Mouse (Mus musculus) spleen, adult 2 months (tissue): ENCODE measurements at regions not wholly inside any gene's neighbourhood (a gene's known extent, or its start where the extent isn't known, plus 50 kb on each side); places are given as distances from the start of the nearest gene placed in this dataset.
A peak's percentile ranks its signal among the peaks of the same experiment; 100 is the strongest.

Experiments used
- DNase-seq, 2 experiments: peaks; one replicate each; pipeline versions ENCODE4 v3.0.0 to v3.0.0-alpha.2; 2012 to 2021; ENCODE audit warnings: low spot score in 2 of 2, low read depth in 1 of 2
- H3K27ac ChIP-seq: fragments of 200-500 bp; 2 replicates; pipeline ENCODE4 v1.5.1; 2012; ENCODE audit warnings: low read length, inconsistent platforms; ENCODE audit not compliant: insufficient read depth
- H3K27me3 ChIP-seq: fragments of 200-500 bp; 2 replicates; pipeline ENCODE4 v1.6.1; 2012; ENCODE audit warnings: mild to moderate bottlenecking, moderate library complexity, low read length, inconsistent platforms; ENCODE audit not compliant: control insufficient read depth, insufficient read depth
- H3K36me3 ChIP-seq: fragments of 200-500 bp; 2 replicates; pipeline ENCODE4 v1.6.1; 2012; ENCODE audit warnings: mild to moderate bottlenecking, low read length, inconsistent platforms; ENCODE audit not compliant: control insufficient read depth, insufficient read depth
- H3K4me1 ChIP-seq: fragments of 200-500 bp; 2 replicates; pipeline ENCODE4 v1.6.1; 2011; ENCODE audit warnings: inconsistent platforms; ENCODE audit not compliant: control insufficient read depth, insufficient read depth, insufficient read length
- H3K4me3 ChIP-seq: fragments of 200-500 bp; 2 replicates; pipeline ENCODE4 v1.5.1; 2011; ENCODE audit warnings: mild to moderate bottlenecking, inconsistent platforms; ENCODE audit not compliant: insufficient read depth, insufficient read length; ENCODE audit errors: extremely low read depth
- CTCF ChIP-seq: fragments of 200-500 bp; IDR thresholded peaks from 2 replicates; pipeline ENCODE4 v1.5.1; 2011; ENCODE audit warnings: mild to moderate bottlenecking, inconsistent platforms; ENCODE audit not compliant: insufficient read depth, insufficient read length, insufficient replicate concordance; ENCODE audit errors: extremely low read depth
- POLR2A ChIP-seq: fragments of 200-500 bp; IDR thresholded peaks from 2 replicates; pipeline ENCODE4 v1.6.1; 2011; ENCODE audit warnings: low read depth, low read length, inconsistent platforms
- WGBS: fragments of 180-500 bp; shearing (Covaris S2); methylation state at CpG from one replicate; pipeline ENCODE4 v1.1.7; 2018; 5-methylcytosine and 5-hydroxymethylcytosine counted together

DNA sequence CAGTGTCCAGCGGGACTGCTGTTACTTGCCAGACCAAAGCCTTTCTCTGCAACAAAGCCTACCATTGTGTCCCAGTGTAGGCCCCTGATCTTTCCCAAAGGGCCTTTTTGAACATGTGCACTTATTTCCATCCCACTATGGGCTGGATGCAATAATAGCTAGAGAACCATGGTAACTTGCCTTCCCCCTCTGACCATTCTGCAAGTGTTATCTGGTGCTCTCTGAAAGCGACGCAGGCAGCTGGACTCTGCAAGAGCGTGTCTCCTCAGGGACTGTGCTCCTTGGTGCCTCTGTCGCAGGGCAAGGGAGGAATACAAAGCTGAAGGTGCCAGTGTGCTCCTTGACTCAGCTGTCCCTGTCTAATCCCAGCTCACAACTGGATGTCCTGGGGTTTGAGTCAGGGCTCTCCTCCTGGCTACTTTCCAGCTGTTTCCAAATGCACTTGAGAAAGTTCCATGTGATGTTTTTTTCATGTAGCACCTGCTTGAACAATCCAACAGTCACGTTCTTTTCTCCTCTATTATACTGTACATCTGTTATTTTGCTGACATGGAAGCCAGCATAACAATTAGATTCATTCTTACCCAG is 112.3 kb upstream of the Marcks start:
- no peaks in the 10 kb centered on the region for H3K27me3 ChIP-seq
- H3K4me3 ChIP-seq, result no peak overlapping the region
- 92% methylated on average over 6 of the region's 6 CpGs for WGBS
- H3K36me3 ChIP-seq, result no peaks in the 10 kb centered on the region
- TF ChIP-seq POLR2A (no peak), CTCF (no peak)
- no peak for DNase-seq
- no peak overlapping the region for H3K27ac ChIP-seq
- H3K4me1 ChIP-seq, result peaks cover 6% of the 10 kb centered on the region

DNA sequence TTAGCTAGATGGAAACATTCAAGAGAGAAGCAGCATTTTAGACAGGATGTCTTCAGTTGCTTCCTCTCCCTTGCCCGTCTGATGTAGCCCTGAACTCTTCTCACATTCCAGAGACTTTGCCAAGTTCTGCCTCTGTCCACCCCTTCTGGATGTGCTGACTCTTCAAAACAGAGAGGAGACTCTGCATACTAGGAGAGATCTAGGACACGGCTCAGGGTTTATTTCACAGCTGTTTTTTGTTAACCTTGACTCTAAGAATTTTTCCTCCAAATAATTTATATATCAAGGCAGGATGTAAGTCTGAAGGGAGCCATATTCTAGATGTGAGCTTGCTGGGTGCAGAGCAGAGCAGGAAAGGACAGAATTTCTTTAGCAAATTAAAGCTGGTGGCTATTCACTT is 111.4 kb upstream of the Marcks start:
- 42% methylated on average over 2 of the region's 2 CpGs for WGBS
- Histone ChIP-seq H3K27me3 (no peaks in the 10 kb centered on the region), H3K36me3 (no peaks in the 10 kb centered on the region), H3K4me3 (no peak overlapping the region), H3K4me1 (peaks cover 6% of the 10 kb centered on the region), H3K27ac (peak overlapping the region; percentile 67; the same call in 1 of the 2 replicates)
- no peak for DNase-seq
- TF ChIP-seq POLR2A (no peak), CTCF (no peak)

DNA sequence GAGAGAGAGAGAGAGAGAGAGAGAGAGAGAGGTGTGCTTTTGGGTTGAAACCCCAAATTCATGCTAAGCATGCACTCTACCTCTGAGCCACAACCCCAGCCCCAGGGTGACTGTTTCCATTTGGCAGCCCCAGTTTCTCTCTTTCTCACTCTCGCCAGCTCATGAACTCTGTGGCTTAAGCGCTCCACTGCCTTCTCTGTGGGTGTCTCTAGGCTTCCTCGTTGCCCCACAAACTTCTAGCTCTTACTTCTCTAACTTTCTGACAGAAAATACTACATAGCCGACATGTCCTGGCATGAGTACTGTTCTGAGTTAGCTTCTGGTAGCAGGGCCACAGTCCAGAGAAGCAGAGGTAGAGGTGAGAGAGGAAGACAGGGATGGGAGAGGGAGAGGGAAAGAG is 110.8 kb upstream of the Marcks start:
- peak in 1 of 2 experiments; percentile 49 for DNase-seq
- Histone ChIP-seq H3K4me1 (peaks cover 6% of the 10 kb centered on the region), H3K4me3 (no peak overlapping the region), H3K27me3 (no peaks in the 10 kb centered on the region), H3K27ac (peak overlapping the region; percentile 67; the same call in 1 of the 2 replicates), H3K36me3 (no peaks in the 10 kb centered on the region)
- TF ChIP-seq POLR2A (no peak), CTCF (no peak)
- 25% methylated on average over 4 of the region's 4 CpGs for WGBS

DNA sequence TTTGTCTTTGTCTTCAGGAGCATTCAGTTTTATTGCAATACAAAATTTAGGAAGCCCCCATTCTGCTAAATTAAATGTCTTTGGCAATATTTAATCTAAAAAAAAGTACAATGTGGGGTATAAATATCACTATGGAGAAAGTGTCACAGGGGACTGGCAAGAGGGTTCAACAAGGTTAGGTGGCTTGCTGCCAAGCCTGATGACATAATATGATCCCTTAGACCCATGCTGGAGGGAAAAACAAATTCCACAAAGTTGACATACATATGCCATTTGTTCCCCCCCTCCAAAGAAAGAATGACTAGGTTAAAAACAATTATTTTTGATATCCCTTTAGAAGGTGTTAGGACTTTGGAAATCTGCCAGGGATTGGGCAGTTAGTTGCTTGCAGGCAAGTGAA is 108.4 kb upstream of the Marcks start:
- no peaks in the 10 kb centered on the region for H3K36me3 ChIP-seq
- peaks cover 6% of the 10 kb centered on the region for H3K4me1 ChIP-seq
- no peak for DNase-seq
- no peaks in the 10 kb centered on the region for H3K27me3 ChIP-seq
- no peak overlapping the region for H3K4me3 ChIP-seq
- no peak overlapping the region for H3K27ac ChIP-seq
- TF ChIP-seq POLR2A (no peak), CTCF (no peak)

DNA sequence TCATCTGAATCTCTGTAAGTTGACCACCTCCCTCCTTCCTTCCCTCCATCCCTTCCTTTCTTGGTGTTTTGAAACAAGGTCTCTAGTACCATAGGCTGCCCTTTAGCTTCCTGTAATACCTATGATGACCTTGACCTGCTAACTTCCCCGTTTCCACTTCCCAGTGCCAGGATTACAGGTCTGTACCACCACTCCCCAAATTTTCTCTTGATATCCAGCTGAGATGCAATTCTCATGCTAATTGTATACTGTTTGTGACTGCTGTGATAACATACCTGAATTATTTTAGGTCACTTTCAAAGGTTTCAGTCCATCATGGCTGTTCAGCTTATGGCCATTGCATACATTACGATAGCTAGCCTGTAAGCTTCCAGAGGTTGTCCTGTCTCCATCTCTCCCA is 104.4 kb upstream of the Marcks start:
- H3K4me1 ChIP-seq, result no peaks in the 10 kb centered on the region; the same call in 1 of the 2 replicates
- H3K27me3 ChIP-seq, result no peaks in the 10 kb centered on the region
- H3K27ac ChIP-seq, result no peak overlapping the region
- no peaks in the 10 kb centered on the region for H3K36me3 ChIP-seq
- no peak overlapping the region for H3K4me3 ChIP-seq
- WGBS, result 79% methylated on average over 2 of the region's 2 CpGs
- no peak for DNase-seq
- no peak for TF ChIP-seq CTCF
- no peak for TF ChIP-seq POLR2A

DNA sequence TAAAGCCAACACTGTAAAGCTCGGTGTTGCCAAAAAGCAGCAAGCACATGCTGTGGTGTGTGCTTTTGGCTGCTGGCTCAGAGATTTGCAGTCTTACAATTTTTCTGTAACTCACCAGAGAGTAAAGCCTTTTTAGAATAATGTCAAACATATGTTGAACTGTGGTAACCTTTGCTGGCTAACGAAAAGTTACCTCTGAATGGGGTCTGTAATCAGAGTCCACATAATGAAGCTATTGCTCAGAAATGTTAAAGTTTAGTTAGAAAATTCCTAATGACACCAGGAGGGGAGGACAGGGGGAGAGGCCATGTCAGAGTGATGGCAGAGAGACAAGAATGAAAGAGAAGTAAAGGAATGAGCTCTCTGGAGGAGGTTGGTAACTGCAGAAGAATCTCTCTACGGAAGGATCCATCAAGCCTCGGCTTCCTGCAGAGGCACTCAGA is 103.1 kb upstream of the Marcks start:
- no peaks in the 10 kb centered on the region for H3K27me3 ChIP-seq
- no peak overlapping the region for H3K4me3 ChIP-seq
- WGBS, result 86% methylated on average over 4 of the region's 4 CpGs
- no peak overlapping the region for H3K27ac ChIP-seq
- TF ChIP-seq POLR2A (no peak), CTCF (no peak)
- H3K36me3 ChIP-seq, result no peaks in the 10 kb centered on the region
- no peak for DNase-seq
- H3K4me1 ChIP-seq, result peaks cover 7% of the 10 kb centered on the region

DNA sequence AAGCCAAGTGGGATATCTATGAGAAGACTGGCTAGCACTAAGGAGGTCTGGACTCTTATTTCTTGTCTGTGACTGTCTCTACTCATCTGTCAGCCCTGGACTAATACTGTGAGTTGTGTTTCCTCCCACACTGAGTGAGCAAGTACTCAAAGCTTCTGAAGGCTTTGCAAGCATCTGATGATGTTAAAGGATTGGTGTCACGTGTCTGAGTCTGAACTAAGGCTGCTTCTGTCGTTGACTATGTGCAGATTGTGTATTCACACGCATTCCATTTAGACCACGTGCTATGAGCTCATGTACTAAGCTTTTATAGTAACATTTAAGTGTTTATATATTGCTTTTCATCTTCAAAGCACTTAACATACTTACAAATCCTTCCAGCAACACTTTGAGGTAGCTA is 101.9 kb upstream of the Marcks start:
- H3K27me3 ChIP-seq, result no peaks in the 10 kb centered on the region
- TF ChIP-seq CTCF (no peak), POLR2A (no peak)
- H3K36me3 ChIP-seq, result no peaks in the 10 kb centered on the region
- DNase-seq, result no peak
- H3K27ac ChIP-seq, result no peak overlapping the region
- no peak overlapping the region for H3K4me3 ChIP-seq
- WGBS, result 66% methylated on average over 4 of the region's 4 CpGs
- peaks cover 15% of the 10 kb centered on the region for H3K4me1 ChIP-seq

DNA sequence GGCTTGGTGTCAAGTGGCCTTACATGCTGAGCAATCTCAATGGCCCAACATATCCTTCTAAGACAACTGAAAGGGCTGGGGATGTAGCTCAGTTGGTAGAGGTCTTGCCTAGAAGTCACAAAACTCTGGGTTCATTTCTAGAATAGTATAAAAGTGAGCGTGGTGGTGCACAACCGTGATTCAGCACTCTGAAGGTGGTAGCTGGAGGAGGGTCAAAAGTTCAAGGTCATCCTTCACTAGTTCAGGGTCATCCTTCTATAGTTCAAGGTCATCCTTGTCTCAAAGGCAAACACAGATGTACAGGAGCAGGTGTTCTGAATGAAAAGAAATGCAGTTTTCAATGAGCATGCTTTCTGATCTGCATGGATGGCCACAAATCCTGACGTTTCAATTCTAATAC is 101.5 kb upstream of the Marcks start:
- H3K27me3 ChIP-seq, result no peaks in the 10 kb centered on the region
- DNase-seq, result no peak
- TF ChIP-seq POLR2A, result no peak
- no peak for TF ChIP-seq CTCF
- no peak overlapping the region for H3K27ac ChIP-seq
- 75% methylated on average over 3 of the region's 3 CpGs for WGBS
- H3K4me1 ChIP-seq, result peaks cover 19% of the 10 kb centered on the region
- H3K4me3 ChIP-seq, result no peak overlapping the region
- H3K36me3 ChIP-seq, result no peaks in the 10 kb centered on the region
